Mouse (Mus musculus) hindbrain, embryonic 11.5 days (tissue): ENCODE results near the gene Slu7. TPM values are rescaled to one million over a fixed set of nuclear protein-coding genes. Genes with fewer than 3 reads are reported as not detected.

Source experiments
- ATAC-seq: fragments of 200-750 bp; cut with Nextera tagmentation; 2 replicates; pipeline ENCODE4 v1.8.0; 2017; ENCODE audit warnings: mild to moderate bottlenecking, moderate TSS enrichment, moderate library complexity; ENCODE audit not compliant: low FRiP score
- DNase-seq: peaks from one replicate; pipeline ENCODE4 v3.0.0-alpha.2; 2015; ENCODE audit warnings: low spot score
- H3K27ac ChIP-seq: fragments of 300-500 bp; sonication (generic); 2 replicates; pipeline ENCODE4 v1.5.1; 2014; ENCODE audit warnings: mild to moderate bottlenecking, low read depth, low read length
- H3K27me3 ChIP-seq: fragments of 300-500 bp; sonication (generic); 2 replicates; pipeline ENCODE4 v1.6.1; 2014; ENCODE audit warnings: mild to moderate bottlenecking, low read length, moderate library complexity, mixed read lengths; ENCODE audit not compliant: control insufficient read depth, insufficient read depth
- H3K36me3 ChIP-seq: fragments of 300-500 bp; sonication (generic); 2 replicates; pipeline ENCODE4 v1.6.1; 2014; ENCODE audit warnings: mild to moderate bottlenecking, low read length, moderate library complexity, mixed read lengths; ENCODE audit not compliant: control insufficient read depth, insufficient read depth
- H3K4me1 ChIP-seq: fragments of 300-500 bp; sonication (generic); replicated peaks from 2 replicates; pipeline ENCODE4 v1.6.1; 2014; ENCODE audit warnings: low read length, mixed read lengths; ENCODE audit not compliant: control insufficient read depth, insufficient read depth
- H3K4me2 ChIP-seq: fragments of 300-500 bp; sonication (generic); replicated peaks from 2 replicates; pipeline ENCODE4 v1.6.1; 2014; ENCODE audit warnings: mild to moderate bottlenecking, low read depth, low read length
- H3K4me3 ChIP-seq: fragments of 300-500 bp; sonication (generic); 2 replicates; pipeline ENCODE4 v1.5.1; 2014; ENCODE audit warnings: low read depth, low read length
- H3K9ac ChIP-seq: fragments of 300-500 bp; sonication (generic); 2 replicates; pipeline ENCODE4 v1.6.1; 2014; ENCODE audit warnings: low read depth, low read length
- H3K9me3 ChIP-seq: fragments of 300-500 bp; sonication (generic); 2 replicates; pipeline ENCODE4 v1.6.1; 2016; ENCODE audit warnings: low read length; ENCODE audit not compliant: control insufficient read depth
- WGBS: fragments of 180-500 bp; shearing (Covaris S2); extraction: QIAGEN DNeasy Blood & Tissue Kit; methylation state at CpG from one replicate; pipeline ENCODE4 v1.1.7; 2014; 5-methylcytosine and 5-hydroxymethylcytosine counted together
- polyA plus RNA-seq: library from polyadenylated mRNA; unstranded; fragments of >200 nt; fragmentation: Nextera tagmentation; extraction: Ambion mirVana; gene quantifications from 2 replicates; pipeline ENCODE4 v1.2.1, GENCODE M21; 2014

The Slu7 gene
- polyA plus RNA-seq, 1 experiment from 2014 or later: 73.6 TPM

GRCm38 (mm10) chr11:43485855-43486254, 52.3 kb downstream of the Slu7 start:
- Histone ChIP-seq H3K4me1 (no peaks in the 10 kb centered on the region), H3K27ac (no peak overlapping the region), H3K27me3 (no peaks in the 10 kb centered on the region), H3K4me2 (no peak overlapping the region), H3K36me3 (no peaks in the 10 kb centered on the region), H3K4me3 (no peak overlapping the region), H3K9ac (no peak overlapping the region), H3K9me3 (no peaks in the 10 kb centered on the region)
- no peak for ATAC-seq
- DNase-seq: no peak
- WGBS: 90% methylated on average over 9 of the region's 9 CpGs

- peak; percentile 13 for ATAC-seq
- peak; percentile 86 for DNase-seq
- H3K9ac ChIP-seq: no peak overlapping the region
- WGBS: 35% methylated on average over 7 of the region's 7 CpGs
- no peak overlapping the region for H3K4me3 ChIP-seq
- H3K4me2 ChIP-seq: no peak overlapping the region
- no peaks in the 10 kb centered on the region for H3K36me3 ChIP-seq
- no peaks in the 10 kb centered on the region for H3K9me3 ChIP-seq
- H3K27ac ChIP-seq: no peak overlapping the region
- H3K4me1 ChIP-seq: no peaks in the 10 kb centered on the region
- H3K27me3 ChIP-seq: no peaks in the 10 kb centered on the region
Observed at GRCm38 (mm10) chr11:43492663-43493062, 59.1 kb downstream of the Slu7 start.

- ATAC-seq (peak; percentile 86), DNase-seq (peak; percentile 89)
- Histone ChIP-seq H3K9me3 (no peaks in the 10 kb centered on the region), H3K4me2 (no peak overlapping the region), H3K9ac (no peak overlapping the region), H3K4me3 (no peak overlapping the region), H3K36me3 (no peaks in the 10 kb centered on the region), H3K27ac (peak overlapping the region; percentile 42; the same call in 1 of the 2 replicates), H3K4me1 (no peaks in the 10 kb centered on the region), H3K27me3 (no peaks in the 10 kb centered on the region)
- WGBS: 21% methylated on average over 6 of the region's 6 CpGs
Observed at GRCm38 (mm10) chr11:43493815-43494409, 60.4 kb downstream of the Slu7 start.

- peak; percentile 41 for DNase-seq
- no peaks in the 10 kb centered on the region for H3K36me3 ChIP-seq
- WGBS: 45% methylated on average over 8 of the region's 8 CpGs
Observed at GRCm38 (mm10) chr11:43495037-43495436, 61.5 kb downstream of the Slu7 start.

GRCm38 (mm10) chr11:43495532-43495931, 62.0 kb downstream of the Slu7 start:
- H3K9ac ChIP-seq: no peak overlapping the region
- H3K27ac ChIP-seq: no peak overlapping the region
- H3K27me3 ChIP-seq: no peaks in the 10 kb centered on the region
- H3K9me3 ChIP-seq: no peaks in the 10 kb centered on the region
- no peaks in the 10 kb centered on the region for H3K4me1 ChIP-seq
- H3K4me2 ChIP-seq: no peak overlapping the region
- ATAC-seq: no peak
- no peaks in the 10 kb centered on the region for H3K36me3 ChIP-seq
- no peak overlapping the region for H3K4me3 ChIP-seq
- 69% methylated on average over 3 of the region's 3 CpGs for WGBS
- no peak for DNase-seq

More at GRCm38 (mm10) chr11:43495037-43495436, 61.5 kb downstream of the Slu7 start:
- peak; percentile 35; the same call in 1 of the 2 replicates for ATAC-seq
- H3K27ac ChIP-seq: no peak overlapping the region
- no peaks in the 10 kb centered on the region for H3K9me3 ChIP-seq
- no peak overlapping the region for H3K9ac ChIP-seq
- no peak overlapping the region for H3K4me2 ChIP-seq
- H3K4me3 ChIP-seq: no peak overlapping the region
- no peaks in the 10 kb centered on the region for H3K27me3 ChIP-seq
- no peaks in the 10 kb centered on the region for H3K4me1 ChIP-seq

Other genes starting within 250 kb of the Slu7 start
- gene Pttg1, start 7.5 kb upstream of the Slu7 start, polyA plus RNA-seq: 92.8 and 99.4 TPM in 2 replicates
- 3.2 and 3.3 TPM in 2 replicates for gene C1qtnf2, start 40.5 kb downstream of the Slu7 start, polyA plus RNA-seq
- 34.2 and 37.7 TPM in 2 replicates for gene Ccnjl, start 95.0 kb downstream of the Slu7 start, polyA plus RNA-seq
- 8.5 and 10.4 TPM in 2 replicates for gene 4933415A04Rik, start 153.3 kb downstream of the Slu7 start, polyA plus RNA-seq
- not detected in 2 replicates for gene Fabp6, start 167.8 kb downstream of the Slu7 start, polyA plus RNA-seq
- gene Pwwp2a, start 248.3 kb downstream of the Slu7 start, polyA plus RNA-seq: 46.2 and 47.3 TPM in 2 replicates